Mouse (Mus musculus) embryo, embryonic 10.5 days (tissue): ENCODE data around the gene BC005624.
"Not testable (repeated sequence)": the region's sequence is repeated elsewhere in the genome, so short reads cannot be mapped to it uniquely, and the experiment has no call there.

Experiments
- DNase-seq: peaks from one replicate; pipeline ENCODE4 v3.0.0-alpha.2; 2015; ENCODE audit warnings: low spot score

Gene BC005624

GRCm38 (mm10) chr2:30967352-30968327 is 14.4 kb downstream of the BC005624 start, which contains the start of gene Tor1a:
TSS of gene Tor1a (minus strand) at chr2:30967933.
- peak; percentile 94 for DNase-seq

- no peak for DNase-seq
Observed at GRCm38 (mm10) chr2:30966826-30967225, 15.2 kb downstream of the BC005624 start.

- DNase-seq = no peak
Observed at GRCm38 (mm10) chr2:30965627-30966026, 16.4 kb downstream of the BC005624 start.

- no peak for DNase-seq
Observed at GRCm38 (mm10) chr2:30962570-30963254, 19.3 kb downstream of the BC005624 start.

GRCm38 (mm10) chr2:30959856-30960255 is 22.1 kb downstream of the BC005624 start:
- DNase-seq = no peak

GRCm38 (mm10) chr2:30958726-30959125 is 23.3 kb downstream of the BC005624 start:
- no peak for DNase-seq

GRCm38 (mm10) chr2:30957511-30957910 is 24.5 kb downstream of the BC005624 start:
- no peak for DNase-seq

GRCm38 (mm10) chr2:30954797-30955196 is 27.2 kb downstream of the BC005624 start:
- no peak for DNase-seq

GRCm38 (mm10) chr2:30952824-30953490 is 29.0 kb downstream of the BC005624 start, which contains the start of gene Tor1b:
TSS of gene Tor1b (plus strand) at chr2:30952959.
- peak; percentile 97 for DNase-seq

- no peak for DNase-seq
Observed at GRCm38 (mm10) chr2:30952457-30952823, 29.6 kb downstream of the BC005624 start.

- peak; percentile 90 for DNase-seq
Observed at GRCm38 (mm10) chr2:30942603-30943011, 39.4 kb downstream of the BC005624 start.

GRCm38 (mm10) chr2:30942116-30942515 is 39.9 kb downstream of the BC005624 start:
- DNase-seq = not testable (repeated sequence)

- DNase-seq = no peak
Observed at GRCm38 (mm10) chr2:30941586-30941985, 40.4 kb downstream of the BC005624 start.

GRCm38 (mm10) chr2:30938574-30938991 is 43.4 kb downstream of the BC005624 start:
- DNase-seq = no peak

GRCm38 (mm10) chr2:30937731-30938130 is 44.3 kb downstream of the BC005624 start:
- no peak for DNase-seq

- DNase-seq = no peak
Observed at GRCm38 (mm10) chr2:30936808-30937207, 45.2 kb downstream of the BC005624 start.

GRCm38 (mm10) chr2:30933917-30934450 is 48.0 kb downstream of the BC005624 start:
- peak; percentile 91 for DNase-seq

- no peak for DNase-seq
Observed at GRCm38 (mm10) chr2:30933032-30933431, 49.0 kb downstream of the BC005624 start.

- no peak for DNase-seq
Observed at GRCm38 (mm10) chr2:30931922-30932321, 50.1 kb downstream of the BC005624 start.

- not testable (repeated sequence) for DNase-seq
Observed at GRCm38 (mm10) chr2:30930846-30931245, 51.2 kb downstream of the BC005624 start.

- peak; percentile 83 for DNase-seq
Observed at GRCm38 (mm10) chr2:30929483-30930045, 52.4 kb downstream of the BC005624 start, which contains the start of gene Ptges. TSS of gene Ptges (minus strand) at chr2:30929863.
